Mouse (Mus musculus): ENCODE data around the gene Efnb3. TPM values are rescaled to one million over a fixed set of nuclear protein-coding genes. Genes with fewer than 3 reads are reported as not detected.

Efnb3 gene
- total and polyA plus RNA-seq, 3 experiments: 0.23 to 0.72 TPM; not detected in 1

GRCm38 (mm10) chr11:69526631-69527030 lies 33.4 kb downstream of the Efnb3 start:
- no peaks in the 10 kb centered on the region for H3K79me2 ChIP-seq (ENCODE audit: control insufficient read depth, insufficient read depth, low read length, poor library complexity)
- no peaks in the 10 kb centered on the region for H3K36me3 ChIP-seq (ENCODE audit: control insufficient read depth in 1 of 2, insufficient read depth in 2 of 2, low read length in 2 of 2)
- DNase-seq (ENCODE audit: low read depth, low spot score): no peak
- H3K9me3 ChIP-seq (replicated peaks; ENCODE audit: insufficient read depth, low read length): no peaks in the 10 kb centered on the region
- no peak overlapping the region for H3K9ac ChIP-seq (ENCODE audit: control insufficient read depth, low read depth, low read length, poor library complexity, severe bottlenecking)
- no peak overlapping the region for H3K4me3 ChIP-seq (ENCODE audit: control insufficient read depth in 1 of 2, insufficient read depth in 1 of 2, low read depth in 2 of 2, low read length in 2 of 2)
- no peaks in the 10 kb centered on the region for H3K4me1 ChIP-seq (ENCODE audit: control insufficient read depth in 1 of 2, insufficient read depth in 2 of 2, low read length in 2 of 2)
- H3K27me3 ChIP-seq (ENCODE audit: control insufficient read depth in 1 of 2, insufficient read depth in 2 of 2, low read length in 2 of 2): peaks cover 4 to 19% of the 10 kb centered on the region in 2 experiments
- TF ChIP-seq RAD21 (IDR thresholded peaks at IDR 0.05; ENCODE audit: low read depth, low read length): no peak
- no peak for TF ChIP-seq TCF12 (IDR thresholded peaks at IDR 0.05; ENCODE audit: low read depth, low read length)
- TF ChIP-seq TAL1 (IDR thresholded peaks at IDR 0.05; ENCODE audit: low read length): no peak
- no peak for TF ChIP-seq E2F4 (IDR thresholded peaks at IDR 0.05; ENCODE audit: borderline replicate concordance, low read depth, low read length)
- no peak for TF ChIP-seq SIN3A (IDR thresholded peaks at IDR 0.05; ENCODE audit: low read length)
- no peak for TF ChIP-seq MXI1 (IDR thresholded peaks at IDR 0.05; ENCODE audit: low read depth, low read length)
- no peak for TF ChIP-seq GABPA (IDR thresholded peaks at IDR 0.05; ENCODE audit: low read depth, low read length)
- TF ChIP-seq USF1 (IDR thresholded peaks at IDR 0.05; ENCODE audit: low read depth, low read length): no peak
- H3K27ac ChIP-seq (ENCODE audit: control insufficient read depth, low read depth, low read length): no peak overlapping the region

DNA sequence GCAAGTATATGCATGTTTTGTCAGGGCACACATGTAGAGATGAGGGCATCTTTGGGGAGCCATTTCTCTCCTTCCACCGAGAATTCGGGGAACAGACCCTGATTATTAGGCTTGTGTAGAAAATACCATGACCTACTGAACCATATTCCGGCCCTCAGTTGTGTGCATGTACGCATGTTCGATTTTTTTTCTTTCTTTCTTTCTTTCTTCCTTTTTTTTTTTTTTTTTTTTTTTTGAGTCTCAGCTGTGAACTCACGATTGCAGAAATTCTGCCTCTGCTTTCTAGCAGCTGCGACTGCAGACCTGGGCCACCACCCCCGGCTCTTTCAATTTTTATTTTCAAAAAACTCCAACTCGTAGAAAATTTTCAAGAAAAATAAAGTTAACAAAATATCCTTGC lies 34.3 kb downstream of the Efnb3 start:
- Histone ChIP-seq H3K27me3 (ENCODE audit: control insufficient read depth in 1 of 2, insufficient read depth in 2 of 2, low read length in 2 of 2) (peaks cover 4 to 19% of the 10 kb centered on the region in 2 experiments), H3K4me3 (ENCODE audit: control insufficient read depth in 1 of 2, insufficient read depth in 1 of 2, low read depth in 2 of 2, low read length in 2 of 2) (no peak overlapping the region), H3K4me1 (ENCODE audit: control insufficient read depth in 1 of 2, insufficient read depth in 2 of 2, low read length in 2 of 2) (no peaks in the 10 kb centered on the region), H3K9ac (ENCODE audit: control insufficient read depth, low read depth, low read length, poor library complexity, severe bottlenecking) (no peak overlapping the region), H3K27ac (ENCODE audit: control insufficient read depth, low read depth, low read length) (no peak overlapping the region), H3K79me2 (ENCODE audit: control insufficient read depth, insufficient read depth, low read length, poor library complexity) (no peaks in the 10 kb centered on the region), H3K36me3 (ENCODE audit: control insufficient read depth in 1 of 2, insufficient read depth in 2 of 2, low read length in 2 of 2) (no peaks in the 10 kb centered on the region), H3K9me3 (replicated peaks; ENCODE audit: insufficient read depth, low read length) (no peaks in the 10 kb centered on the region)
- no peak for DNase-seq (ENCODE audit: low read depth, low spot score)
- no peak for TF ChIP-seq KAT2A (conservative IDR thresholded peaks at IDR 0.05; ENCODE audit: low read depth, low read length)
- peak; percentile 64; the same call in 1 of the 2 replicates for TF ChIP-seq ZNF384 (IDR thresholded peaks at IDR 0.05; ENCODE audit: low read depth, low read length)

DNA sequence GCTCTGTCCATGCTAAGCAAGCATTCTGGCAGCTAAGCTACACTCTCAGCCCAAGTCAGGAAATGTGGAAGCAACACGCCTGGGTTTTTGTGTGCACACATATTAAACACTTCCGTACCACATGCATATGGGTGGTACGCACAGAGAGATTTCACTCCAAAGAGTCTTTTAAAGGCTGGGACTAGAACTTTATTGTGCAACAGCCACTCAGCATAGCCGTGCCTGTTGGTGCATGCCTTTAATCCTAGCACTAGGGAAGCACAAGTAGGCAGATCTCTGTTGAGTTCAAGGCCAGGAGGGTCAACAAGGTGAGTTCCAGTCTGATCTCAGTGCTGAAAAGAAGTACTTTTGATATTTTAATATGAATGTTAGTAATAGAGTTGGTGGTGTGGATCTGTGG lies 36.4 kb downstream of the Efnb3 start:
- H3K9me3 ChIP-seq (replicated peaks; ENCODE audit: insufficient read depth, low read length): no peaks in the 10 kb centered on the region
- no peak overlapping the region for H3K27ac ChIP-seq (ENCODE audit: control insufficient read depth, low read depth, low read length)
- TF ChIP-seq ZMIZ1 (IDR thresholded peaks at IDR 0.05; ENCODE audit: low read depth, low read length) (no peak), GATA1 (IDR thresholded peaks at IDR 0.05; ENCODE audit: low read depth, low read length) (no peak), USF2 (IDR thresholded peaks at IDR 0.05; ENCODE audit: borderline replicate concordance in 1 of 2, insufficient read depth in 1 of 2, low read depth in 1 of 2, low read length in 2 of 2) (no peak), POLR2A (IDR thresholded peaks at IDR 0.05; ENCODE audit: control insufficient read depth in 1 of 2, insufficient read depth in 1 of 2, low read depth in 1 of 2, low read length in 2 of 2, poor library complexity in 1 of 2) (no peak), NELFE (IDR thresholded peaks at IDR 0.05; ENCODE audit: low read depth, low read length) (no peak), EP300 (IDR thresholded peaks at IDR 0.05; ENCODE audit: low read depth in 1 of 2, low read length in 2 of 2) (no peak), SIN3A (IDR thresholded peaks at IDR 0.05; ENCODE audit: low read length) (no peak), MAX (IDR thresholded peaks at IDR 0.05; ENCODE audit: low read length) (no peak), CTCF (IDR thresholded peaks at IDR 0.05 in 2 of 3, conservative IDR thresholded peaks at IDR 0.05 in 1 of 3; ENCODE audit: control insufficient read depth in 1 of 3, insufficient read depth in 1 of 3, low read depth in 2 of 3, low read length in 3 of 3, poor library complexity in 1 of 3, severe bottlenecking in 1 of 3) (no peak), GABPA (IDR thresholded peaks at IDR 0.05; ENCODE audit: low read depth, low read length) (no peak), POLR2AphosphoS5 (IDR thresholded peaks at IDR 0.05; ENCODE audit: borderline replicate concordance, low read depth, low read length) (no peak), MAFK (IDR thresholded peaks at IDR 0.05; ENCODE audit: borderline replicate concordance, low read depth, low read length) (no peak)
- no peaks in the 10 kb centered on the region for H3K36me3 ChIP-seq (ENCODE audit: control insufficient read depth in 1 of 2, insufficient read depth in 2 of 2, low read length in 2 of 2)
- no peaks in the 10 kb centered on the region for H3K4me1 ChIP-seq (ENCODE audit: control insufficient read depth in 1 of 2, insufficient read depth in 2 of 2, low read length in 2 of 2)
- no peak overlapping the region for H3K4me3 ChIP-seq (ENCODE audit: control insufficient read depth in 1 of 2, insufficient read depth in 1 of 2, low read depth in 2 of 2, low read length in 2 of 2)
- peaks cover 4 to 19% of the 10 kb centered on the region in 2 experiments for H3K27me3 ChIP-seq (ENCODE audit: control insufficient read depth in 1 of 2, insufficient read depth in 2 of 2, low read length in 2 of 2)
- H3K79me2 ChIP-seq (ENCODE audit: control insufficient read depth, insufficient read depth, low read length, poor library complexity): no peaks in the 10 kb centered on the region
- DNase-seq (ENCODE audit: low read depth, low spot score): no peak
- H3K9ac ChIP-seq (ENCODE audit: control insufficient read depth, low read depth, low read length, poor library complexity, severe bottlenecking): no peak overlapping the region

Data from MEL (cell line).